Mouse (Mus musculus): ENCODE data around the gene Rexo4.

Gene Rexo4

DNA sequence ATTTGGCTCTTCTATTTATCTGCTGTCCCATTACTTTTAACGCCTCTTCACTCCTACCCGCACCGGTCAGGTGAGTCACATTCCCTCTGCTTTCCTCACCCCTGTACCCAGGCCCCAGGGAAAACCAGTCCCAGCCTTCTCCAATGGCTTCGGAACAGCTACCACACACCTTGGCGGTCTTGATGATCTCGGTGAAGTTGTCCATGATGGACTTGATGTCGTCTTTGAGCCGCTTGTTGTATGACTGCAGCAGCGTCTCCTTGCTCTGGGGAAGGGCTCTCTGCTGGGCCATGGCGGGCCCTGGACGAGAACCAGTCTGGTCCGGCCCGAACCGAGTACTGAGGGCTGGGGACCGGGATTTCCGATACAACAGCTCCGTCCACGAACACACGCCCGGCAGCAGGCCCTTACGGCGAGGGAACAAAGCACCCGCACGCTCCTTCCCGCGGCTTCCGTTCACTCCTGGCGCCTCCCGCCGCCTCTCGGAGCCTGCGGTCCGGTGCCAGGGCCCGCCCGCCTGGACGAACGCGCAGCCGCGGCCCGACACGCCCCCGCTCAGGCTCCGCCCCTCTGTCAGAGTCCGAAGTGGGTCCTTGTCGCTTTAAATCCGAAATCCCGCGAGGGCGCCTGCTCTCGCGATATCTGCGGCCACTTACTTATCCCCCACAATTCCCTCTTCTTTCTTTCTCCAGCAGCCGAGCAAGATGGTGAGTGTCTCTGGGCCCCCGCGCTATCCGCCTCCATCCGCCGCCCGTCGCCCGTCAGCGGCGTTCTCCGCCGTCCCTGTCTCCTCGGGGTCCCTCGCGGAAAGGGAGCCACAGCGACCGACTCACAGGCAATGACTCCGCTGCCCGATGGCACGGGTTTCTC lies 53.8 kb downstream of the Rexo4 start, which contains the start of the genes Med22 and Rpl7a:
Med22 (minus strand) TSS at position 554 of the 870 bp plus-strand sequence.
Rpl7a (plus strand) TSS at position 641 of the 870 bp plus-strand sequence.
- peak; percentile 100 for DNase-seq (ENCODE audit: low read depth)

DNA sequence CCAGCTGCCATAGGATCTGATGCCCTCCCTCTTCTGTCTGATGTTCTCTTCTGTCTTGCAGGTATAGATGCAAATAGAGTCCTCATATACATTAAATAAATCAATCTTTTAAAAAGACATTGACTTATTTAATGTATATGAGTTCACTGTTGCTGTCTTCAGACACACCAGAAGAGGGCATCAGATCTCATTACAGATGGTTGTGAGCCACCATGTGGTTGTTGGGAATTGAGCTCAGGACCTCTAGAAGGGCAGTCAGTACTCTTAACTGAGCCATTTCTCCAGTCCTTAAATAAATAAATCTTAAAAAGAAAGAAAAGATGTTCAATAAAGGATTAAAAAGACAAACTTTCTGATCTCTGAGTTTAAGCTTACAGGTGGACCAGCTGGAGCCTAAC lies 54.8 kb downstream of the Rexo4 start:
- no peak for DNase-seq (ENCODE audit: low read depth)

DNA sequence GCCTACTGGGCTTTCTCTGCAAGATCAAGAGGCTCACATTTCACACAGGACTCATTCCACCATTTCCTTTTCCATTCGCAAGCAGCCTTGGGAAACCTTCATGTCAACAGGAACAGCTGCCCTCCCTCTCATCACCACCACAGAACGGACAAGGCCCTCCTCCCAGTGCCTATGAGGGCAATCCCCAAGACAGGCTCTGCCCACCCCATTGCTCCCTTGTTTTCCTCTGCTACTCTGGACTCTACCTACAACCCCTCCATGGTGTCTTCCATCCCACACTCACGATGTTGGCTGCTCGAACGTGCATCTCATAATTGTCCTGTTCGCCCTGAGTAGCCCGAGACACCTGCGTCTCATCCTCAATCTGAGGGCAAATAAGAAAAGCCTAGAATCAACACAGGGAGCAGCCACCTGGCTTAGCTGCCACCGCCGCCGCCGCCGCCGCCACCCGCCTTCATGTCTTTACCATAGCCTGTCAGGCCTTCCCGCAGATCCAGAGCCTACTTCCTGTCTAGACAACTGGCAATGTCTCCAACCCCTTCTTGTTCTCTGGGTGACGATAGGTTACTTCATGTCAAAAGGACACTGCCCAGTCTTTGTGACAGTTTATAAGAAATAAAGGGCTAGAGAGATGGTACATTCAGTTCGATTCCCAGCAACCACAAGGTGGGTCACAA lies 55.3 kb downstream of the Rexo4 start:
- DNase-seq (ENCODE audit: low read depth), result no peak

DNA sequence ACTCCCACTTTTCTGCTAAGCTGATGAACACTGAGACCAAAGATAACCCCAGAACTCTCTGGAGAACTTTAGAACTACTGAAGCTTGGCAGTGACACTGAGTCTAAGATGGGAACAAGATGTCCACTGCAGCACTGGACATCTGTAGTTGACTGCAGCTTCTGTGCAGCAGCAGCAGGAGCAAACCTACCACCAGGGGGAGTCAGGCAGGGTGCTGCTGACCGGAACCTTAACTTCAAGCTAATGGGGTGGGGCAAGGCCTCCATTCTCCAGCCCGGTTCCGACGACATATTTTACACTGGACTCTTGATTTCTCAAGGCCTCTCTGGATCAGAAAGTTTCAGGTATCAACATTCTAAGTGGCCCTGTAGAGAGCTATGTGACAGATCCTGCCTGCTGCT lies 57.1 kb downstream of the Rexo4 start:
- peak; percentile 76 for DNase-seq (ENCODE audit: low read depth)

DNA sequence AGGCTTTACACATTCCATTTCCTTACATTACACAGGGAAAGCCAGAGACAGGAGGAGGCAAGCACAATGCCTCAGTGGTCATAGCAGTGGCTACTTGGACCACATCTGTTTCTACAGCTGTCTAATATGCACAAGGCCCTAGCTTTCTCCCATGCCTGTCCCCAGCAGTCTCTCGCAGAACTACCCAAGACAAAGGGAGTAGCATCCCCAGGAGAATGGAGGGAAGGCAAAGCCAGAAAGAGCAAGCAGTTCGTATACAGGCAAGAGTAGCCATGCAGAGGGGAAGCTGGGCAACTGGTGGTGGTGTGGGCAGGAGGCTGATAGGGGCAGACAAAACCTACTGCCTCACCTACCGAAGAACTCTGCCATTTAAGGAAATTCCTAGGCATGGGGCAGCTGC lies 57.8 kb downstream of the Rexo4 start:
- no peak for DNase-seq (ENCODE audit: low read depth)

DNA sequence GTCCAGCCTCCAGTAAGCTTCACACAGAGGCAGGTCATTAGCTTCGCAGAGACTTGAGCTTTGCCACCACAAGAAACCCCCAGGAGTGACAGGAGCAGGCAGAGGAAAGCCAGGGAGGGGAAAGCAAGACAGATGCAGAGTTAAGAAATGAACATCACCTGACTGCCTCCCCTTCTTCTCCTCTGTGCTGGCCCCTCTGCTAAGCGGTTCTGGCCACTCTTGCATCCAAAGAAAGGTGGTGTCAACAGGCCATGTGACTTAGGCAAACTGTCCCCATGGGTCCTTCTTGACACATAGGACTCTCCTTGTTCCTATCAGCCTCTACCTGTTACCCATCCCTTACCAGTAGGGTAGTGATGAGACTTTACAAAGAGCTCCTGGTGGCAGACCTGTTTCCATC lies 58.2 kb downstream of the Rexo4 start:
- no peak for DNase-seq (ENCODE audit: low read depth)

All from NIH3T3 (cell line).